ENCODE assay signal across 8 mouse cellular contexts in genomic region chr17:6106361-6107014, GRCm38 (mm10). TPM values are rescaled to one million over a fixed set of nuclear protein-coding genes. Genes with fewer than 3 reads are reported as not detected.
DNase-seq lines count a peak whose midpoint lies in the region; ATAC-seq lines count a peak whose summit lies in the region.

Tulp4 (plus strand) TSS chr17:6106437.

- peak within 1 kb of the TSS; percentile 91 for H3K27ac ChIP-seq in forebrain, embryonic 11.5 days (ENCODE audit: low read depth, low read length)
- peak within 1 kb of the TSS; percentile 92 for H3K27ac ChIP-seq in heart, embryonic 15.5 days
- peak within 1 kb of the TSS; percentile 83 for H3K27ac ChIP-seq in liver, embryonic 12.5 days

- H3K36me3 ChIP-seq in forebrain, embryonic 11.5 days (ENCODE audit: control insufficient read depth, insufficient read depth, low read length): no peaks in the 10 kb centered on the region; the same call in 1 of the 2 replicates
- H3K36me3 ChIP-seq in heart, embryonic 15.5 days: no peaks in the 10 kb centered on the region
- H3K36me3 ChIP-seq in liver, embryonic 12.5 days: no peaks in the 10 kb centered on the region
- H3K36me3 ChIP-seq in splenic B cell, adult 2 months (ENCODE audit: control insufficient read depth, insufficient read depth, low read length, poor library complexity, severe bottlenecking): no peaks in the 10 kb centered on the region

- DNase-seq in CD8-positive naive resting alpha-beta T cell, adult 2 months (ENCODE audit: low read depth in 2 of 2, low spot score in 2 of 2): peak; percentile 77 to 83
- DNase-seq in c-Kit-positive CD71-negative TER-119-negative erythroid progenitor cells, embryonic 14.5 days (ENCODE audit: low read depth): peak; percentile 59
- peak; percentile 95 for DNase-seq in forebrain, embryonic 11.5 days (ENCODE audit: low spot score)
- DNase-seq in kidney, postnatal 14 days: peak; percentile 92
- peak; percentile 93 for DNase-seq in naive thymus-derived CD4-positive, alpha-beta T cell, adult 2 months (ENCODE audit: low read depth)
- peak; percentile 92 for DNase-seq in splenic B cell, adult 2 months (ENCODE audit: low read depth, low spot score)

- 0 out of 2 replicates have a peak, but pooled peaks cover 7% of the 10 kb centered on the region for H3K4me1 ChIP-seq in forebrain, embryonic 11.5 days (replicated peaks; ENCODE audit: control insufficient read depth, insufficient read depth, low read length)
- H3K4me1 ChIP-seq in heart, embryonic 15.5 days (replicated peaks): peaks cover 15% of the 10 kb centered on the region
- H3K4me1 ChIP-seq in liver, embryonic 12.5 days: peaks cover 21% of the 10 kb centered on the region

- peak within 1 kb of the TSS; percentile 72 for H3K4me2 ChIP-seq in forebrain, embryonic 11.5 days (ENCODE audit: low read depth, low read length, severe bottlenecking)
- H3K4me2 ChIP-seq in heart, embryonic 15.5 days: peak within 1 kb of the TSS; percentile 74
- peak within 1 kb of the TSS; percentile 87 for H3K4me2 ChIP-seq in liver, embryonic 12.5 days

- peak within 1 kb of the TSS; percentile 98 for H3K9ac ChIP-seq in forebrain, embryonic 11.5 days (ENCODE audit: low read length)
- H3K9ac ChIP-seq in heart, embryonic 15.5 days: peak within 1 kb of the TSS; percentile 80
- peak within 1 kb of the TSS; percentile 94 for H3K9ac ChIP-seq in liver, embryonic 12.5 days

- WGBS in forebrain, embryonic 11.5 days: 0% methylated on average over 42 of the region's 76 CpGs
- WGBS in heart, embryonic 15.5 days: 0% methylated on average over 52 of the region's 76 CpGs
- WGBS in liver, embryonic 12.5 days (ENCODE audit: insufficient replicate concordance): under 1% methylated on average over 71 of the region's 76 CpGs

- H3K27me3 ChIP-seq in forebrain, embryonic 11.5 days (ENCODE audit: control insufficient read depth, insufficient read depth, low read length): no peaks in the 10 kb centered on the region
- no peaks in the 10 kb centered on the region; the same call in 1 of the 2 replicates for H3K27me3 ChIP-seq in heart, embryonic 15.5 days
- peaks cover 33% of the 10 kb centered on the region for H3K27me3 ChIP-seq in liver, embryonic 12.5 days (replicated peaks)
- no peaks in the 10 kb centered on the region; the same call in 1 of the 2 replicates for H3K27me3 ChIP-seq in splenic B cell, adult 2 months (ENCODE audit: control insufficient read depth, insufficient read depth, low read length, poor library complexity, severe bottlenecking)

- H3K9me3 ChIP-seq in forebrain, embryonic 11.5 days (ENCODE audit: control insufficient read depth, low read length): no peaks in the 10 kb centered on the region
- no peaks in the 10 kb centered on the region for H3K9me3 ChIP-seq in heart, embryonic 15.5 days (replicated peaks)
- H3K9me3 ChIP-seq in liver, embryonic 12.5 days (replicated peaks): no peaks in the 10 kb centered on the region

- peak; percentile 96 for ATAC-seq in forebrain, embryonic 11.5 days (replicated peaks; ENCODE audit: low FRiP score)
- peak; percentile 93 for ATAC-seq in heart, embryonic 15.5 days (replicated peaks; ENCODE audit: insufficient number of reproducible peaks, insufficient read depth, low FRiP score, low read depth)
- peak; percentile 95 for ATAC-seq in liver, embryonic 12.5 days

- H3K4me3 ChIP-seq in forebrain, embryonic 11.5 days (ENCODE audit: low read depth, low read length): peak within 1 kb of the TSS; percentile 92
- peak within 1 kb of the TSS; percentile 65 for H3K4me3 ChIP-seq in heart, embryonic 15.5 days
- peak within 1 kb of the TSS; percentile 87 for H3K4me3 ChIP-seq in liver, embryonic 12.5 days

RNA-seq across cellular contexts. Expression of gene Tulp4, which starts in this region (rescaled TPM):
- polyA plus RNA-seq in forebrain, embryonic 11.5 days (2014; fragmentation: Nextera tagmentation; extraction: Ambion mirVana): 110 and 127 TPM in 2 replicates
- 33.3 and 62.9 TPM in 2 replicates for polyA plus RNA-seq in heart, embryonic 15.5 days (2015; fragmentation: Nextera tagmentation; extraction: Ambion mirVana)
- polyA plus RNA-seq in liver, embryonic 12.5 days (2016; fragmentation: Nextera tagmentation; extraction: Ambion mirVana): 40.1 and 42.7 TPM in 2 replicates

Comparison
In these comparisons a context has a peak if more than half of its experiments do, and no peak if none do; other contexts are left out.
1. Peak in every context shown above with its lines: DNase-seq, ATAC-seq, H3K4me3 ChIP-seq and H3K27ac ChIP-seq.